Mouse (Mus musculus) left cerebral cortex, adult 18-20 months (tissue): ENCODE measurements around the gene Podxl2. TPM values are rescaled to one million over a fixed set of nuclear protein-coding genes. Genes with fewer than 3 reads are reported as not detected.
A peak's percentile ranks its signal among the peaks of the same experiment; 100 is the strongest.

Experiments used
- DNase-seq, 2 experiments: peaks; one replicate each; pipeline ENCODE4 v3.0.0; 2021 to 2022; ENCODE audit warnings: low spot score in 2 of 2, mixed read lengths in 1 of 2
- total RNA-seq, 2 experiments: library from RNA; stranded (reverse); gene quantifications; 2 replicates each; pipeline ENCODE4 v1.2.3; 2021

Gene Podxl2
- total RNA-seq, 2 experiments from 2014 or later, result 202 to 219 TPM

DNA sequence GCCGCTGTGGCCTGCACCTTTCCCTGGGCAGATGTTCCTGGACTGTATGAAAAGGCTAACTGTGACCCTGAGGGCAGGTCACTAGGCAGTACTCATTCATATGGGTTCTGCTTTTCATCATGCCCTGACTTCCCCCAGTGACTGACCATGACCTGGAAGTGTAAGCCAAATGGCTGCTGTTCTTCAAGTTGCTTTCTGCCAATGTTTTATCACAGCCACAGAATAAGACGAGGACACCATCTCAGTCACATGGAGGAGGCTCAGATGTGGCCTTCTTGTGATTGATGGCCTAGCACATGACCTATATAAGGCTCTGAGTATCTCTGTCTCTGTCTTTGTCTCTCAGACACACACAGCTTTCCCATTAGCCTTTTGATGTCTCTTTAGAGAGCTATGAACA is 27.3 kb downstream of the Podxl2 start:
- DNase-seq, result no peak

DNA sequence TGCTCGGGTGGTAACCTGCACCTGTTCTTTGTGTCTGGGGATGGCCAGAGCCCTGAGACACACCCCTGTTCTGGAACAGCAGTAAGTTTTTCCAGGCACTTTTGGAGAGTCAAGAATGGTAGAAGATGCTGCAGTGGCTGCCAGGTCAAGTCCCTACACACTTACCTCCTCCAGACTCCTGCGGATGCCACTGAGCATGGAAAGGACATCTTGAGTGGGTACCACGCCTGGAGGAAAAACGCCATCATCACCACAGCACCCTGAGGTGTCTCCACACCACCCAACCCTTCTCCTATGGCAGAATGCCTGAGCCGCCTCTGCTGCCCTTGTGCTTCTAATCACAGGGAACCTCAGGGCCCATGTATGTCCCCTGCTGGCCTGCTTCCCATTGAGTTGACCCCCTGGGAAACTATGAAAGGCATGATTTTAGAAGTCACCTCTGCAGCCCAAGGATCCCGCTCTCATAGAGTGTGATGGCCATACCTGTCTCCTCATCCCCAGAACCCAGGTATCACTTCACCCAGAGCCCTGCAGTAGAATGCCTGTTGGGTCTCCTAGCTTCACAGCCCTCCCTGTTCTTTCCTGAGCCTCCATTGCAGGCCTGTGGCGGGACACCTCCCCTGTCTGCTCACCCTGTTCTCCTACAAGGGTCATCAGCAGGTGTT is 29.8 kb downstream of the Podxl2 start:
- no peak for DNase-seq

DNA sequence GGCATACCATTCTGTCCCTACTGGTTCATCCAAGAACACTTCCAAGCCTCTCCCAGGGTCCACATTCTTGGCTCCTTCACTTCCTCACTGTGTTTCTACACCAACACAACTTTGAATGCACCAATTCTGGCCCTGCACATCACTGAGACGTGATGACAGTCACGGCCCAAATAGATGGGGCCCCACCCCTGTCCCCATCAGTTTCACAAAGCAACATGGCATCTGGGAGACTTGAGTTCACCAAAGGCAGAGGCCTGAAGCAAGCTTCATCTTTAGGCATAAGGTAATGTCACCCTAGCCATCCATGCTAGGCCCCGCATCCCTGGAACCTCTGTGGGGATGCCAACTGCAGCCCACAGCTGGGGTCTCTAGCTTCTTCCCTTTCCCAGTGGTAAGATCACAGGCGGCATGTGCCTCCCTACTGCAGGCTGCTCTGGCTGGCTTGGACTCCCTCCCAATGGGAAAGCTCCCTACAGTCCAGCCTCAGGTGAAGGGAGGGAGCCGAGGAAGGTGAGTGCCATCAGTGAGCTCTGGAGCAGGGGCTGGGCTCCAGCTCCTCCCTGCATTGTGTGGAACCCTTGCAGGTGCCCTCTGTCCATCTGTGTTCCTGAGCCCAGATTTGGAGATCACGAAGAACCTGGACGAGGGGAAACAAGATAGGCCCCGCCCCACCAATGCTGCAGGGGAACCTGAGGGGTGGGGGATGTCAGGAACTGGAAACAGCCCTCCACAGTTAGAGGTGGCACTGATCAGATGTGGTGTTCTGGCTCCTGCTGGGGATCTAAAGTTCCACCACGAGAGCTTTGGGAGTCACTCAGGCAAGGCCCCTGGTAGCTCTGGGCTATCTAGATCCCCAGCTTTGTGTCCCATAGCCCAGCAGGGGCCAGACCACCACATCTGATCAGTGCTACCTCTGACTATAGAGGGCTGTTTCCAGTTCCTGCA is 30.8 kb downstream of the Podxl2 start:
- DNase-seq, result no peak

DNA sequence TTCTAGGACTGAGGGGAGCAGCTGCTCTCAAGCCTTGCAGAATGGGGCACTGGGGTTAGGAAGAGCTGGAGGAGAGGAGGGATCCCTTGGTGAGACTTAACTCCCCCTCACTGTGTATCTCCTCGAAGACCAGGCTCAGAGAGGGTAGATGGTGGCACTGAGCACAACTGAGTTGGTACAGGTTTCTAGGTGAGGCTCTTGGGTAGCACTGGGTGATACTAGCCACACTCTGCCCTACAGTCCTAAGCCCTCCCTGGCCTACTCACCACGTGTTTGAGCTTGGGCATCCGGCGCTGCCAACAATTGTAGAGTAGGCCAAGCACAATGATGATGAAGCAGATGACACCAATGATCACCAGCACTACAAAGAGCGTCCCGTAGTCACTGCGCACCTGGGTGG is 31.6 kb downstream of the Podxl2 start:
- no peak for DNase-seq

DNA sequence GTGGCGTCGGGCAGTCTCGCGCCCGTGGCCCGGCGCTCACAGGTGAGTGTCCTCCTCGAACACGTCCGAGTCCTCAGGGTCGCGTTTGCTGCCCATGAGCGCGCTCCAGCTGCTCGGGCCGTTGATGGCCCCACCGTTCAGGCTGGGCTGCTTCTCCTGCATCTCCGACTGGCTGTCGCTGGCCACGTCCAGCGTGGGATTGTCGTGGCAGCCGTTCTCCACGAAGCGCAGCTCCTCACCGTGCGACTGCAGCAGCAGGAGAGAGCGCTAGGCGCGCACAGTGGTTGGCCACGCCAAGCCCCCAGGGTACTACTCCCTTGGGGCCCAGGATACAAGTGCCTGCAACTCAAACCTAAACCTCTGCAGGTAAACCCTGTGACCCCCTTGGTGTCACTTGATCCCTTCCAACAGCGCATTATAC is 32.1 kb downstream of the Podxl2 start:
- DNase-seq, result peak; percentile 45 to 61

DNA sequence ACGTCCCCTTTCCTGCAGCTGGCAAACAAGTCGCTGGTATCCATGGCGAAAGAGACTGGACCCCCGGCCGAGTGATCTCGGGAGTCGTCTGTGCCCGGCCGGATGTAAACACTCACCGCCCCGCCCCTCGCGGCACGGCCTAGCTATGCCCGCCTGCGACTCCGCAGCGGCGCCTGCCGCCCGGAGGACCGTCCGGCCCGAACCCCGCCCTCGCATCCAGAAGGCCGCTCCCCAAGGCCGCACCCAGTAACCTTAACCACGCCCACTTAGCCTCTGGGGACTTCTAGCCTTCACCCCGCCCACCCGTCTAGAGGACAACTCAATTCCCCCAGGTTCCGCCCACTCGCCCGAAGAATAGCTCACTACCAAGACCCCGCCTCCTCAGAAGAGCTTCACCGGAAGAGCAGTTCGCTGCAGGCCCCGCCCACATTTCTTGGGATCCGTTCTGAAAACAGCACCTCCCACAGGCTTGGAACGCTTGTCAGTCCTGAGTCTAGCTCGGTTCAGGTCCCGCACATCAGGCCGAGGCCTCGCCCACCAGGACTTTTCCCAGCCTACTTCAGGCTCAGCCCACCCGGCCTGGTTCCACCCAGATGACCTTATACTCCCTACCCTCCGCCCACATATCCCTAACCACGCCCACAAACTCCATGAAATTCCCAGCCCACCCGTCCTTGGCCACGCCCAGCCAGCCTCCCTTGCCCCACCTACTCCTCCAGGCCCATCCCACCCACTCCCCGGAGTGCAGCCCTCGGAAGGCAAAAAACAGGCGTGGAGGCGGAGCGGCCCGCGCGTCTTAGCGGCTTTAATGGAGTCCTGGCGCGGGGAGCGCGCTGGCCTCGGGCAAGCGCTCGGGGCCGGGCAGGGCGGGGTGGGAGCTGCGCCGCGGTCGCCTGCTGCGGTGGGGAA is 32.8 kb downstream of the Podxl2 start, which contains the start of gene Abtb1:
TSS of gene Abtb1 (minus strand) at position 204 of the 909 bp plus-strand sequence.
- peak; percentile 97 for DNase-seq

DNA sequence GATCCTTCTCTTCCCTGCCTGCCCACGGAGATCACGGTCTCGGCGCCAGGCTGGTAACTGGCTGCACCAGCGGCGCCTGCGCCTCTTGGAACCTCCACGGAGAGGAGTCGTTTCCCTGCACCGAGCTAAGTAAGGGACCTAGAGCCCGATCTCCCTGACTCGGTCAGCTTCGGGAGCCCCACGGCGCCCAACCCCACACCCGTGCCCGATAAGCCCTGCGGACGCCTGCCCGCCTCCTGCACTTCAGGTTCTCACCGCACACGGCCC is 33.4 kb downstream of the Podxl2 start:
- DNase-seq, result no peak

DNA sequence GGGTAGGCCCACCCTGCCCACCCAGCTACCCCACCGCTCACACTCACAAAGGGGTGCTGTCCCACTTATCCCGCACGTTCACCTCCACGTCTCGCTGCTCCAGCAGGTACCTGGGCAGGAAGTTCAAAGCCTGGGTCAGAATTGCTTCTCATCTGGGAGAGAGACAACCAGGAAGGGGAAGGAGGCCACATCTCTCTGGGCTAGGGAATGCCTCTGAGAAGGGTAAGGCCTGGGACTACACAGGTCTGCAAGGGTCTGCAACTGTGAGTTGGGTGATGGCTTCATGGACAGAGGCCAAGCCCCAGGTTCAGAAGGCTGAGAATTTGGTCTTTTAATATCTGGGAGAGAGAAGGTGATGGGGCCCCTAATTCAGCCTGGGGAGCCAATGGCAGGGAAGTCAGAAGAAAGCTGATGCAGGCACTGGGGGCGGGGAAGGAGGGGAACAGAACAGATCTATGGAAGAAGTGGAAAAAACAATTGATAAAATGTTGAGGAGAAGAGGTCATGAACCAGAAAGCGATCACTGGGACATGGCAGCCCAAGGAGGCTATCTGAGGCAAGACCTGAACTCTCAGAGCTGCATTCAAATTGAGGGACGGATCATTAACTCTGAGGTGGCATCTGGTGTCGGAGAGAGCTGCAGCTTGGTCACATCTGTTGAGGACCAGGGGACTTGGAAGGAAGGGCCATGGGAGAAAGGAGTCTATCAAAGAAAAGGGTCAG is 33.9 kb downstream of the Podxl2 start:
- DNase-seq, result no peak

DNA sequence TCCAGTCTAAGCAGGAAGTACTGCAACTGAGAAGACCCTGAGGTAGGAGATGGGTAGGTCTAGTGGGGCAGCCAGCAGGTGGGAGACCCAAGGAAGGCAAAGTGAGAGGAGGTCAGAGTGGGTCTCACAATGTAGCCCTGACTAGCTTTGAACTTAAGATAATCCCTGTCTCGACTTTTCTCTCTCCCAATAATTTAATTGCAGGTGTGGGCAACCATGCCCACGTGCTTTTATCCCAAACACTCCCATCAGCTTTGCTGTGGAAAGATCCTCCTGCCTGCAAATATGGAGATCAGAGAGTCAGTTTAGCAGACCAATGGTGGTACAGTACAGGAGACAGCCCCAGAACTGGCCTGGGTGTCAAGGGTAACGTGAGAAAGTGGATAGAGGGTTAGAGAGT is 34.6 kb downstream of the Podxl2 start:
- DNase-seq, result no peak

DNA sequence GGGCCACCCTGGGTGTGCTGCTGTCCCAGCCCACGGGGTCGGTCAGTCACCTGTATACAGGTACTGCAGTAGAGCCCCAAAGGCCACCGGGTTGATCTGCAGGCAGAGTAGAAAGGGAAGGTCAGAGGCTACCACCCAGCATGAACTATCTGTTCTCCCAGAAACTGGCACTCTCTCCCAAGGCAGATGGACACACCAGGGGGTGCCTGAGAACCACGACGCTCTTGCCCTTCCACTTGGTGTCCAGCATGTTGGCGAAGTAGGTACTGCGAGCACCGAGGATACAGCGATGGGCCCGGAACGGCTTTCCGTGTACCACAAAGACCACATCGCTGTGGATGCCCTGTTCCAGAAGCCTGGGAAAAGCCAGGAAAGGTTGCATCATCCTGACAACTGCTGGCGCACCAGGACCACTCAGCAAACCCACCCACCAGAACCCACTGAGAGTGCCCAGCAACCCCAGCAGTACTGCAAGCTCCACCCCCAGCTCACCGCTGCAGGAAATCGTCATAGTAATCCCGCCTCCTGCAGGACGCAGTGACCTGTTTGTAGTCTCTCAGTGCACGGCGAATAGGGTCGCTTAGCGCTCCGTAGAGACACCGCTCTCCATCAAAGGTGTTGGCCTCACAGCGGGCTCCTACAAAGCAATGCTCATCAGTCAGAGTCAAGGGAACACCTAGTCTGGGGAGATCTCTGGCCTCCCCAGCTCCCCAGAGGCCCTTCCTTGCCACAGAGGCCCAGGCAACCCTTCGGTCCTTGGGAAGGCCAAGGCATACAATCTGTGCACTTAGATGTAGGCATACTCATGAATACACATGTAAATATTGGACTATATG is 35.5 kb downstream of the Podxl2 start:
- DNase-seq, result no peak

DNA sequence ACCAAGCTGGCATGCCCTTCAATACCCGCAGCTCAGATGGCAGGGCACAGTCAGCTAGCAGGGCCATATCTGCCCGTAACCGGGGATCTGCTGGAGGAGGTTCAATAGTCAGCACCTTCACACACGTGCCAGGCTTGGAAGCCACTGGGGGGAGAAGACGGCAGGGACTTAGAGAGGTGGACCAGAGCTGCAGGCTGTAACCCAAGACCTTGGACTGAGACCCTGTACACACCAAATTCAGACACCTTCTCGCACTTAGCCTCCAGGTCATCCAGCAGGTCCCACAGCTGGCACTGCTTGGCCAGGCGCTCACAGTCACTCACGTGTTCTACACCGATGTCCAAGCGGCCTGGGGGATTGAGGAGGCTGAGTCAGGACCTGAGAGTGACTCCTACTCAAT is 36.2 kb downstream of the Podxl2 start:
- no peak for DNase-seq

DNA sequence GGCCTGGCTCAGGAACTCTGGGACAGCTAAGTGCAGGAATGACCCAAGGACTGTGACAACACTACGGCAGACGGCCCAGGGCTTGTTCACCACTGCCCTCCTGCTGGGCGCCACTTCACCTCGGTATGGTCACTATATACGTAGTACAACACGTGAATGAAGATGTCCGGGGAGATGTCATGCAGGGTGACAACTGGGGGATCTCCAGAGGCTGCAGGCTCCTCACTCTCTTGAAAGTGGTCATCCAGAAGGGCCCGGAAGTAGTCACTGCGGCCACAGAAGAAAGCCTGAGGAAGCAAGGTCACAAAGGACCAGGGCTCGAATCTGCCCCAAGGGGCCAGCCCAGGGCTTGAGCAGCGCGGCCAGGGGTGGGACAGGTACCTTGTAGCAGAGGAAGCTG is 36.8 kb downstream of the Podxl2 start:
- no peak for DNase-seq

DNA sequence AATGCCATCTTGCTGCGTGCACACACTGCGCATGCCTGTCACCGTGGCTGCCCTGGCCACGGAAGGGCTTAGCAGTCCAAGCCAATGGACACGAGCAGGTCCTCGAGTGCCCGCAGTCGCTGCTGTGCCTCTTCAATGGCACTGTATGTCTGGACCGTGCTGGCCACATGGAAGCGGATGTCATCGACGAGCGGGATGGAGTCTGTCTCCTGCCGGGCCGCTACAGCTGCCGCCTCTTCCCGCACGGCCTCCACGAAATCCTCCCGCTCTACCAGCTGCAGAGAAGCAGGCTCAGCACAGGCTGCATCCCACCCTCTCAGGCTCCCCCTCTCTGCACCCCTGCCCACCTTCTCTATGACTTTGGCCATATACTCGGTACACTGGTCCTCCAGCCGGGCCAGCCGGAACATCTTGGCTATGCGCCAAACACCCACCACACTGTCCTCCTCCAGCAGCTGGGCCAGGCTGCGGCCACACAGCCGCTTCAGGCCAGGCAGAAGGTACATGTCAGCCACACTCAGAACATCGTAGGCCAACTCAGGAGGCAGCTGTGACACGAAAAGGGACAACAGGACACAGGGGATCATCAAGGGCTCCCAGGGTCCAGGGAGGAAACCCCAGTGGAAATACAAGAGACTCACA is 38.5 kb downstream of the Podxl2 start:
- no peak for DNase-seq

DNA sequence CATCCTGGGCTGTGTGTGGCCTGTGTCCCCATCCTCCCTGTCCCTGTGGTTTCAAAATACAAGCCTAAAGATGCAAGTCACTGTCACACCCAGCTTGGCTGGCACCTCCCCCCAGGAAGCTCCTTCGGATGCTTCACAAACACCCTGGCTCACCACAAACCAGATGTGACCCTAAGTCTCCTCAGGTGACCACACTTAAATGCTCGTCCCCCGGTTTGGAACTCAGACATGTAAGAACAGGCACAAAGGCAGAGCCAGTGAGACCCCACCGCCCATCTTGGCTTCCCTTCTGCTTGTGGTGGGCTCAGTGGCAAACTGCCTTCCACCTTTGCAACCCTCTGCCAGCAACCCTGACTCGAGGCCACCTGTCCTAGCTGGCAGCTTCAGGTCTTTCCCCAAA is 39.8 kb downstream of the Podxl2 start:
- DNase-seq, result no peak

DNA sequence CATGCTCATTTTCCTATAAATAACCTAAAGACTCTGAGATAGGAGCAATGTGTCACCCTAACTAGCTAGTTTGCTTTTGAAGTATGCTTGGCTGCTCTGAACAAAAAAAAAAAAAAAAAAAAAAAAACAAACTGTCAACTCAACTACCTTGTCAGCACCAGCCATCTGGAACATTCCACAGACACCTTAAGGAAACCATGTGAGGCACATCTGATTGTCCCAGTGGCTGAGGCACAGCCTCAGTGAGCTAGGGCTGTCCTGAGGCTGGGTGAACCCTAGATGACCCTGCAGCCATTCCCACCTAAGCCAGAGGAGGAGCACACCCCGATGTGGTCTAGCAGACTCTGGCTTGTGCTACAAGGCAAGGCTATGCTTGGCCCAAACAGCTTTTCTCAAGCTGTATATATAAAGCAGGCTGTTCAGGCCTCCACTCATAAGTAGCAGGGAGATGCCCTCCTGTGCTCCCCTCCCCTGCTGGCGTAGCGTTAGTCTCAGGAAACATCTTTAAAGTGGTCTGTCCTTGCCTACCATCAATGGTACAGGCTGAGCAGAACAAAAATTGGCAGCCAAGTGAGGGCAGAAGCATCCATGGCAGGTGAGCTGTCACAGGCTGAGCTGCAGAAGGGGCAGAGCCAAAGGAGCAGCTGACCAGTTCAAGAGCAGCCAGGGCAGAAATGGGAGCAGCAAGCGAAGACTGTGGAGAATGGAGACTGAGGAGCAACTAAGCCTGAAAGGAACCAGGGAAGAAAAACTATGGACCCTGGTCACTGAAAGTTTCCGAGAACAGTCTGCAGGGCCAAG is 41.3 kb downstream of the Podxl2 start:
- no peak for DNase-seq

DNA sequence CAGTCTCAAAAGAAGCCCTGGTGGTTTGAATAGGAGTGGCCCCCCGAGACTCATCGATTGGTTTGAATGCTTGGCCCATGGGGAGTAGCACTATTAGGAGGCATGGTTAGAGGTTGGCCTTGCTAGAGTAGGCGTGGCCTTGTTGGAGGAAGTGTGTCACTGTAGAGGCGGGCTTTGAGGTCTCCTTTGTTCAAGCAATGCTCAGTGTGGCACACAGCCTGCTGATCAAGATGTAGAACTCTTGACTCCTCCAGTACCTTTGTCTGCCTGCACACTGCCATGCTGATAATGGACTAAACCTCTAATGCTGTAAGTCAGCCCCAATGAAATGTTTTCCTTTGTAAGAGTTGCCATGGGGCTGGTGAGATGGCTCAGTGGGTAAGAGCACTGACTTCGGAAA is 42.2 kb downstream of the Podxl2 start:
- DNase-seq, result no peak

DNA sequence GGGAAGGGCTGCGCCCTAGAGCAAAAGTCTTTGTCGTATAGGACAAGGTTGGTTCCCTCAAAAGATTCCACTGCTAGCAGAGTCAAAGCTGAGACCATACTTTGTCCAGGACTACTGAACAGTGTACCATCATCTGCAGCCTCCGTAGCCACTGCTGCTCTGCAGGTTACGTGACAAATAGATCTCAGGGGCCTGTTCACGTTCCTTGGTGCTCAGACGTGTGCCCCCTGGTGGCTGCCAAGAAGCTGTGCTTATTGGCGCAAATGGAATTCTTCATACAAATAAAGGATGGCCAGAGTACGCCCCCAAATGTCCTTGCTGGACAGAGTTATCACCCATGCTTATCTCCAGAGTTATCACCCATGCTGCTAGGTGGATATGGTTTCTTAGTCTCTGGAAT is 43.4 kb downstream of the Podxl2 start:
- peak; percentile 68 to 69 for DNase-seq

DNA sequence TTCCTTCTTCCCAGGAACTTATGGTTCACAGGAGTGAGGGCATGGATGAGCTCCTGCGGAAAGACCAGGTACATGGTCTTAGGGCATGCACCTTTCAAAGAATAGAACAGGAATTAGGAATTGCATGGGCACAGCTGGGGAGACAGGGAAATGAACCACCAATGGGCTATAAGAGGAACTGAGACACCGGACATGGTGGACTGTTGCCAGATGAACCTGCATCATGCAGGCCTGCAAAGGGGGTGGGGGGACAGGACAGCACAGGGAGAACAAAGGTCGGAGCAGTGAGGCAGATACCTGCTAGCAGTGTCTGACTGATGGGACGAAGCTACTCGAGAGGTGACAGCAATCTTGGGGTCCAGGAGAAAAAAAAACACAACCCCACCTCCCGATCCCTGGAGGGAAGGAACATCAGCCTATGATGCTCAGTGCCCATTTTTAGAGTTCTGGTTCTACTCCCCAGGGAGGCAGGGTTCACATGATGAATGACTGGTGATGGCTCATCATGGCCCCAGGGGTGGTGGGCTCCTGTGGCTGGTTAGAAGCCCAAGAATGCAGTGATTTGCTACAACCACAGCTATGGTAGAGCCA is 44.6 kb downstream of the Podxl2 start:
- DNase-seq, result no peak
